Mouse (Mus musculus): ENCODE measurements at regions not wholly inside any gene's neighbourhood (a gene's known extent, or its start where the extent isn't known, plus 50 kb on each side); places are given as distances from the start of the nearest gene placed in this dataset.
"Not testable (repeated sequence)": the region's sequence is repeated elsewhere in the genome, so short reads cannot be mapped to it uniquely, and the experiment has no call there.

- H3K4me3 ChIP-seq (ENCODE audit: low read length); H3K27ac ChIP-seq (ENCODE audit: low read length); H3K27me3 ChIP-seq (ENCODE audit: control insufficient read depth, insufficient read depth, low read depth, low read length); H3K4me1 ChIP-seq (replicated peaks; ENCODE audit: control insufficient read depth, insufficient read depth, low read length); H3K36me3 ChIP-seq (ENCODE audit: control insufficient read depth, insufficient read depth, low read length); ATAC-seq (ENCODE audit: low read depth); H3K4me2 ChIP-seq (ENCODE audit: low read depth, low read length); H3K9ac ChIP-seq (ENCODE audit: low read length); H3K9me3 ChIP-seq (ENCODE audit: control insufficient read depth, low read length): not testable (repeated sequence)
- WGBS: 55% methylated on average over 3 of the region's 3 CpGs
Observed at GRCm38 (mm10) chr12:17852138-17852537, 161.5 kb downstream of the Hpcal1 start.

DNA sequence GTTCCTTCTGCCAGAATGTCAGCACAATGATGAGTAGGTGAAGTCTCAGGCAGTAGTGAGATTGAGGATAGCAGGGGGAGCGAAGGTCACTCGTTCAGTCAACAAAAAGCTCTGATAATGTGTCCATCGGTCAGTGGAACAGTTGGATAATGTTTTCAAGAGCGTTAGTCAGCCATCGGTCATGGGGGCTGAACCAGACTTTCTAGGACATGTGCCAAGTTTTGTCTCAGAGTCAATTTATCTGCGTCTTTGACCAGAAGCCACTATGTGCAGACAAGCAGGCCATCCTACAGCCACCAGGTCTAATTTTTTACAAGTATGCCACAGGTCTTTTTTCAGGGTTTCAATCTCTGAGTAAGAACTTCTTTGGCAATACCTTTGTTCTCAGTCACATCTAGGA is 181.8 kb downstream of the Hpcal1 start:
- ATAC-seq (ENCODE audit: low read depth); H3K27ac ChIP-seq (ENCODE audit: low read length): not testable (repeated sequence)
- 31% methylated on average over 6 of the region's 6 CpGs for WGBS

GRCm38 (mm10) chr12:17881371-17882116 is 190.9 kb downstream of the Hpcal1 start:
- Histone ChIP-seq H3K4me1 (replicated peaks; ENCODE audit: control insufficient read depth, insufficient read depth, low read length) (no peaks in the 10 kb centered on the region), H3K9me3 (ENCODE audit: control insufficient read depth, low read length) (no peaks in the 10 kb centered on the region), H3K4me3 (ENCODE audit: low read length) (peak overlapping the region; percentile 90), H3K4me2 (ENCODE audit: low read depth, low read length) (peak overlapping the region; percentile 50), H3K9ac (ENCODE audit: low read length) (peak overlapping the region; percentile 92), H3K27ac (ENCODE audit: low read length) (peak overlapping the region; percentile 89), H3K27me3 (ENCODE audit: control insufficient read depth, insufficient read depth, low read depth, low read length) (no peaks in the 10 kb centered on the region), H3K36me3 (ENCODE audit: control insufficient read depth, insufficient read depth, low read length) (no peaks in the 10 kb centered on the region)
- WGBS: under 1% methylated on average over 55 of the region's 59 CpGs
- peak; percentile 100 for ATAC-seq (ENCODE audit: low read depth)

More for the DNA sequence above, 181.8 kb downstream of the Hpcal1 start:
- not testable (repeated sequence) for H3K27me3 ChIP-seq (ENCODE audit: control insufficient read depth, insufficient read depth, low read depth, low read length); H3K4me2 ChIP-seq (ENCODE audit: low read depth, low read length); H3K4me1 ChIP-seq (replicated peaks; ENCODE audit: control insufficient read depth, insufficient read depth, low read length); H3K9ac ChIP-seq (ENCODE audit: low read length); H3K9me3 ChIP-seq (ENCODE audit: control insufficient read depth, low read length); H3K4me3 ChIP-seq (ENCODE audit: low read length); H3K36me3 ChIP-seq (ENCODE audit: control insufficient read depth, insufficient read depth, low read length)

DNA sequence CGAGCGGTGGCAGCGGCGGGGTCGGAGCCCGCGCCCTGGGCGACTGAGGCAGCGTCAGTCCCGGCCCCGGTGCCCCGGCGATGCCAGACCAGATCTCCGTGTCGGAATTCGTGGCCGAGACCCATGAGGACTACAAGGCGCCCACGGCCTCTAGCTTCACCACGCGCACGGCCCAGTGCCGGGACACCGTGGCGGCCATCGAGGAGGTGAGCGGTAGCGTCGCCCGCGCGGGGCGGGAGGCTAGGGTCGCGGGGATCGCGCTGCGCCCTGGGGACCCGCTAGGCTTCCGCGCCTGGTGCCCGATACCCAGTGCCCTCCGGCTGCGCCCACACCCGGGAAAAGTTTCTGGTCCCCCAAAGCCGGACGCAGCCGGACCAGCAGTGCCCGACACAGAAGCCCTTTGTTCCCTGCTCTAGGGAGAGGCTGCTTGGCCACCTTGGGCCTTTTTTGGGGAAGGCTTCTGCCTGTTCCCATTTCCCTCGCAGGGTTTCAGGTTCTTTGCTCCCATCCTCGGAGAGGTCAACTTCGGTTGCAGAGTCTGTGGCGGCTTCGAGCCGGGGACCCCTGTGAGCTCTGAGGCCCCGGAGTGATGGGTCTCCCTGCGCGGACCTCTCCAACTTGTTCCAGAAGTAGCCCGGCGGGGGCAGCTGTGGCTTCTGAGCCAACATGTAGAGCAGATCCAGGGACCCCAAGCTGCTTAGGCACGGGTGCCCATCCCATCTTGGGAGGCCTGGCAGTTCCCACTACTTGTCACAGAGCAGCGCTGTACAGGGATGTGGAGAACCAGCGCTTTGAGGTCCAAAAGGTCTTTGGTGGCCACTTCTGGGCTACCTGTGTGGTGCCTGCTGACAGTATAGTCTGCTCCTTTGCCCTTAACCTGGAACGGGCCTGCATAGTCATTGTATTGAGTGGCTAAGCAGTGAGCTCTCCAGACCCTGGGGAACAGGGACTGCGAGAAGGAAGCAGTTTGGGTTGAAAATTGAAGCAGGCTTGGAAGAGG is 191.8 kb downstream of the Hpcal1 start:
- H3K36me3 ChIP-seq (ENCODE audit: control insufficient read depth, insufficient read depth, low read length); H3K27me3 ChIP-seq (ENCODE audit: control insufficient read depth, insufficient read depth, low read depth, low read length); H3K9me3 ChIP-seq (ENCODE audit: control insufficient read depth, low read length); H3K4me1 ChIP-seq (replicated peaks; ENCODE audit: control insufficient read depth, insufficient read depth, low read length): not testable (repeated sequence)
- peak; percentile 27 for ATAC-seq (ENCODE audit: low read depth)
- WGBS: 1% methylated on average over 40 of the region's 65 CpGs
- Histone ChIP-seq H3K9ac (ENCODE audit: low read length) (peak overlapping the region; percentile 92), H3K27ac (ENCODE audit: low read length) (peak overlapping the region; percentile 89), H3K4me2 (ENCODE audit: low read depth, low read length) (peak overlapping the region; percentile 50), H3K4me3 (ENCODE audit: low read length) (peak overlapping the region; percentile 90)

DNA sequence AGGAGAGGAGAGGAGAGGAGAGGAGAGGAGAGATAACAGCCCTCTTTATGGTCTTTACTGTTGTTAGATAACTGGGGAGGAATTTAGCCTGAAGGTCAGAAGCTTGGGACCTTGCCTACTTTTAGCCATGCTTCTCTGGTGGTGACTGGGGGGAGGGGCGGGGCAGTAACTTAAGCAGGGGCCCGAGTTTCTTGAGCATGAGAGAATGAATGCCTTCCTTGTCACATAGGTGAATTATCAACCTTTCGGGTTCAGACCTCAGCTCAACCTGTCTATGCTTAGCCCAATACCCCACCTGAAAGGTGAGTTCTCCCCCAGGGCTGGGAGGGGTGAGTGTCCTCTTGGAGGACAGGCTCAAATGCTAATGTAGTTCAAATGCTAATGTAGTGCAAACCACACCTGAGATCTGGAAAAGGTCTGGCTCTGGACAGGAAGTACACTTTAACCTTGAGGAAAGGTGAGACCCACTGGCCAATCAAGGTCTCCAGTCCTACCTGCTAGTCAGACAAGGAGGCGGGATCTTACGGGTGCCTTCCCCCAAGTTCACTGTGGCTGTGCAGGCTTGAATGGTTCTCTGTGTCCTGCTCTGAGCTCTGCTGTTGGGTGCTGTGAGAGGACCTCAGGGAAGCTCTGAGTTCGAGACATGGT is 201.1 kb downstream of the Hpcal1 start:
- peaks cover 23% of the 10 kb centered on the region for H3K9me3 ChIP-seq (ENCODE audit: control insufficient read depth, low read length)
- H3K4me2 ChIP-seq (ENCODE audit: low read depth, low read length); H3K4me1 ChIP-seq (replicated peaks; ENCODE audit: control insufficient read depth, insufficient read depth, low read length); H3K27me3 ChIP-seq (ENCODE audit: control insufficient read depth, insufficient read depth, low read depth, low read length); H3K9ac ChIP-seq (ENCODE audit: low read length); H3K4me3 ChIP-seq (ENCODE audit: low read length); ATAC-seq (ENCODE audit: low read depth); H3K27ac ChIP-seq (ENCODE audit: low read length): not testable (repeated sequence)
- peaks cover 17% of the 10 kb centered on the region for H3K36me3 ChIP-seq (ENCODE audit: control insufficient read depth, insufficient read depth, low read length)
- 92% methylated on average over 6 of the region's 6 CpGs for WGBS

DNA sequence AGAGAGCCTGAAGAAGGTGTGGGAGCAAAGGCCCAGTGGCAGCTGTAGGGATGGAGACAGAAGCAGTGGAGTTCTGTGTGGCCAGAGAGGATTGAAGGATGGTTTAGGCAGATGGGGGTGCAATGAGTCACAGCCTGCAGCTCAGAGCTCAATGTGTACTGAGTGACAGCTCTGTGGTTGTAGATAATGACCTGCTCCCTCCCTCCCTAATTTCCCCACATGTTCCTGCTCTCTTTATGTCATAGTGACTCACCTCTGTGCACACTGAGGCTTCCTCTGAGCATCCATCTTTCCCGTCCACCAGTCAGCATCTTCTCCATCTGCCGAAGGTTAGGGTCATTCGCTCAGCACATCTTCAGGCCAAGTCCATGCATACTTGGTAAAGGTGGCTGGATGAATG is 222.4 kb downstream of the Hpcal1 start:
- not testable (repeated sequence) for H3K9me3 ChIP-seq (ENCODE audit: control insufficient read depth, low read length); H3K4me3 ChIP-seq (ENCODE audit: low read length); H3K4me2 ChIP-seq (ENCODE audit: low read depth, low read length); ATAC-seq (ENCODE audit: low read depth); H3K27me3 ChIP-seq (ENCODE audit: control insufficient read depth, insufficient read depth, low read depth, low read length); H3K27ac ChIP-seq (ENCODE audit: low read length); H3K4me1 ChIP-seq (replicated peaks; ENCODE audit: control insufficient read depth, insufficient read depth, low read length); H3K36me3 ChIP-seq (ENCODE audit: control insufficient read depth, insufficient read depth, low read length); H3K9ac ChIP-seq (ENCODE audit: low read length)
- WGBS: 97% methylated on average over 3 of the region's 3 CpGs
